Mouse (Mus musculus): ENCODE results near the gene Lrrfip2. TPM values are rescaled to one million over a fixed set of nuclear protein-coding genes. Genes with fewer than 3 reads are reported as not detected.

The Lrrfip2 gene
- polyA plus RNA-seq (2011; ENCODE audit: insufficient read length, low read depth, missing spikeins), result 39.2 and 41.3 TPM in 2 replicates

DNA sequence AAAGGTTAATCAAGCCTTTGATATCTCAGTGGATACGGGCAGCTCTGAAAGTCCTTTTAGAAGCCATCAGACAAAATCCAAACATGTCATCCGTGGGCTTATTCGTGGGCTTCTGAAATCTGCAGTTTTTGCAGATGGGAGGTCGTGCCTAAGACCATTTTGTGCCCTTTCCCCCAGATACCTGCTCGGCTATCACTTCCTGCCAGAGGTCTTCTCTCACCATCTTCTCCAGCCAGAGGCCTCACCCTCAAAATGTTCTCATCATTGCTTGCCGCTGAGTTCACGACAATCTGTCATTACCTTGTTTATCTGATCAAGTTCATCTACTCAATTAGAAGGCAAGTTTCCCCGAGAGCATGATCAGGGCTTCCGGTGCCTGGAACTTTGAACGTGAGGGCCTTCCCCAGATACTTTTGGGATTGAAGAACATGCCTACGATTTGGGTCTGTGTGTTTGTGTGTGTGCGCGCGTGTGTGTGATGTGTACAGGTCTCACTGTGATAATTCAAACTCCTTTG, at the start of gene Lrrfip2:
Gene Lrrfip2 (plus strand): TSS at position 467 of the 517 bp plus-strand sequence.
- Histone ChIP-seq H3K4me3 (ENCODE audit: insufficient read depth, low read length) (peak within 1 kb of the TSS; percentile 70), H3K4me1 (ENCODE audit: control insufficient read depth, insufficient read depth, low read length) (0 out of 2 replicates have a peak, but pooled peaks cover 2% of the 10 kb centered on the region), H3K27ac (ENCODE audit: insufficient read depth, low read length) (peak within 1 kb of the TSS; percentile 93)
- TF ChIP-seq CTCF (IDR thresholded peaks at IDR 0.05; ENCODE audit: borderline replicate concordance, insufficient read depth, low read length) (no peak), POLR2A (IDR thresholded peaks at IDR 0.05; ENCODE audit: low read depth, low read length) (no peak)

DNA sequence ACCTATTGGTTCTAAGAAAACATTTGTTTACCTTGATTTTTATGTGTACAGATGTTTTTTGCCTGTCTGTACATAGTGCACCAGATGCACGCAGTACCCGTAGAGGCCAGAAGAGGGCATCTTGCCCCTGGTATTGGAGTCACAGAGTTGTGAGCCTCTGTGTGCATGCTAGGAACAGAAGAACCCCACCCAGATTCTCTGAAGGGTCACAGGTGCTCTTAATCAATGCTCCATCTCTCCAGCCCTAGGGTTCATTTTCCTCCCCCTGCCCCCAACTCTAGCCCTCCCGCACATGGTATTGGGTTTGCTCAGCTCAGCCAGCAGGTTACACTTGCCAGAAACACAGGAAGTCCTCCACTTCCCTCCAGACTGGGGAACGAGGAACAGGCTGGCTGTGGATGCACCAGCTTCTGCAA, 46.8 kb upstream of the Lrrfip2 start:
- no peak overlapping the region for H3K4me3 ChIP-seq (ENCODE audit: insufficient read depth, low read length)
- H3K27ac ChIP-seq (ENCODE audit: insufficient read depth, low read length), result no peak overlapping the region
- no peaks in the 10 kb centered on the region for H3K4me1 ChIP-seq (ENCODE audit: control insufficient read depth, insufficient read depth, low read length)
- TF ChIP-seq CTCF (IDR thresholded peaks at IDR 0.05; ENCODE audit: borderline replicate concordance, insufficient read depth, low read length), result peak; percentile 25; the same call in 1 of the 2 replicates
- no peak for TF ChIP-seq POLR2A (IDR thresholded peaks at IDR 0.05; ENCODE audit: low read depth, low read length)

GRCm38 (mm10) chr9:111072175-111072574, 45.2 kb upstream of the Lrrfip2 start:
- no peak overlapping the region for H3K4me3 ChIP-seq (ENCODE audit: insufficient read depth, low read length)
- H3K4me1 ChIP-seq (ENCODE audit: control insufficient read depth, insufficient read depth, low read length), result no peaks in the 10 kb centered on the region
- no peak overlapping the region for H3K27ac ChIP-seq (ENCODE audit: insufficient read depth, low read length)
- no peak for TF ChIP-seq CTCF (IDR thresholded peaks at IDR 0.05; ENCODE audit: borderline replicate concordance, insufficient read depth, low read length)
- no peak for TF ChIP-seq POLR2A (IDR thresholded peaks at IDR 0.05; ENCODE audit: low read depth, low read length)

- Histone ChIP-seq H3K4me3 (ENCODE audit: insufficient read depth, low read length) (no peak overlapping the region), H3K27ac (ENCODE audit: insufficient read depth, low read length) (no peak overlapping the region), H3K4me1 (ENCODE audit: control insufficient read depth, insufficient read depth, low read length) (no peaks in the 10 kb centered on the region)
- TF ChIP-seq CTCF (IDR thresholded peaks at IDR 0.05; ENCODE audit: borderline replicate concordance, insufficient read depth, low read length) (no peak), POLR2A (IDR thresholded peaks at IDR 0.05; ENCODE audit: low read depth, low read length) (no peak)
Observed at GRCm38 (mm10) chr9:111072971-111073370, 44.4 kb upstream of the Lrrfip2 start.

DNA sequence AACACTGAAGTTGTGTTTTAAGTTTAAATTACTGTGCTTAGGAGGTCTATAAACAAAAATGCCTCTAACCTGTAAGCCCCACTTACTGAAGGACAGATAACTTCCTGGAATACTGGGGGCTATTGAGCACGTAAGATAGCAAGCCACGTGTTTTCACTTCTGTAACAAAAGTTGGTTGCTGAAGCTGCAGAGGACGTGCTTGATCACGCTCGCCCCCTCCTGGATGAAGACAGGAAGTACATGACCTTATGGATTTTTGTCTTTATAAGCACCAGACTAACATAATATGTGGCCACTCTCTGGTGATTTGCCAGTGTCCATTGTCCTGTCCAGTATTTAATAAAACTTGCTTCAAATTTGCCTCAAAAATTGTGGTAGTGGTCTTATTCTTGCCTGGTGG, 39.6 kb upstream of the Lrrfip2 start:
- H3K27ac ChIP-seq (ENCODE audit: insufficient read depth, low read length), result no peak overlapping the region
- no peak for TF ChIP-seq POLR2A (IDR thresholded peaks at IDR 0.05; ENCODE audit: low read depth, low read length)
- TF ChIP-seq CTCF (IDR thresholded peaks at IDR 0.05; ENCODE audit: borderline replicate concordance, insufficient read depth, low read length), result peak; percentile 41; the same call in 1 of the 2 replicates
- H3K4me1 ChIP-seq (ENCODE audit: control insufficient read depth, insufficient read depth, low read length), result no peaks in the 10 kb centered on the region
- H3K4me3 ChIP-seq (ENCODE audit: insufficient read depth, low read length), result no peak overlapping the region

- no peak for TF ChIP-seq POLR2A (IDR thresholded peaks at IDR 0.05; ENCODE audit: low read depth, low read length)
- no peak for TF ChIP-seq CTCF (IDR thresholded peaks at IDR 0.05; ENCODE audit: borderline replicate concordance, insufficient read depth, low read length)
- no peaks in the 10 kb centered on the region for H3K4me1 ChIP-seq (ENCODE audit: control insufficient read depth, insufficient read depth, low read length)
- H3K4me3 ChIP-seq (ENCODE audit: insufficient read depth, low read length), result no peak overlapping the region
- no peak overlapping the region for H3K27ac ChIP-seq (ENCODE audit: insufficient read depth, low read length)
Observed at GRCm38 (mm10) chr9:111080801-111081200, 36.6 kb upstream of the Lrrfip2 start.

DNA sequence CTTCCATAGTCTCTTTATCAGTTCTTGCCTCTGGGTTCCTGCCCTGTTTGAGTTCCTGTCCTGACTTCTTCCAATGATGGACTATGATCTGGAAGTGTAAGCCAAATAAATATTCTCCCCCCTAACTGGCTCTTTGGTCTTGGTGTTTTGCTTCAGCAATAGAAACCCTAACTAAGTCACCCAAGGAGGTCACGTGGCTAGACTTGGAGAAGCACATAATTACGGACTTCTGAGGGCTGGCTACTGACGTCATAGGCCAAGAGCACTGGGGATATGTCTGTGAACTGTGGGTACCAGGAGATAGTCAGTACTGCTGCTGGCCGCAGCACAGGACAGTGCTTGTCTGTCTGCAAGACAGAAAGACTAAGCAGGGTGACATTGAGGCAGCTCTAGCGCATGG, 35.6 kb upstream of the Lrrfip2 start:
- TF ChIP-seq POLR2A (IDR thresholded peaks at IDR 0.05; ENCODE audit: low read depth, low read length), result no peak
- TF ChIP-seq CTCF (IDR thresholded peaks at IDR 0.05; ENCODE audit: borderline replicate concordance, insufficient read depth, low read length), result no peak
- Histone ChIP-seq H3K4me3 (ENCODE audit: insufficient read depth, low read length) (no peak overlapping the region), H3K4me1 (ENCODE audit: control insufficient read depth, insufficient read depth, low read length) (no peaks in the 10 kb centered on the region), H3K27ac (ENCODE audit: insufficient read depth, low read length) (no peak overlapping the region)

- TF ChIP-seq CTCF (IDR thresholded peaks at IDR 0.05; ENCODE audit: borderline replicate concordance, insufficient read depth, low read length), result no peak
- no peak for TF ChIP-seq POLR2A (IDR thresholded peaks at IDR 0.05; ENCODE audit: low read depth, low read length)
- H3K4me1 ChIP-seq (ENCODE audit: control insufficient read depth, insufficient read depth, low read length), result no peaks in the 10 kb centered on the region
- no peak overlapping the region for H3K27ac ChIP-seq (ENCODE audit: insufficient read depth, low read length)
- H3K4me3 ChIP-seq (ENCODE audit: insufficient read depth, low read length), result no peak overlapping the region
Observed at GRCm38 (mm10) chr9:111085329-111085728, 32.1 kb upstream of the Lrrfip2 start.

DNA sequence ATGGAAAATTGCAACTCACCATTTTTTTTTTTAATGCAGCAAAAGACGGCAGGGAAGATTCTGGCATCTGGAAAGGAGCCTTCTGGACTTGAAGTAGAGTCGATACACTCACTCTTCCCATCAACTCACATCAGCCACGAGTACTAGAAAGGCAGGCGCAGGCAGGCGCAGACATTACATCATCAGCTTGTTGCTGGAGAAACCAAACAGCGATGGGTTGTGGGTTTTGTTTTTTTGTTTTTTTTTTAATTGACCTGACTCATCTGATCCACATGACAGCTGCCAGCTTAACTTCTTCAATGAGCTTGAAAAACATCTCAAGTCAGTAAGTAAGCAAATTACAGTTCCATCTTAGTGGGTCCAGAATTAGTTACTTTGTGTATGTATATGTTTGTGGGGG, 31.3 kb upstream of the Lrrfip2 start:
- no peak overlapping the region for H3K4me3 ChIP-seq (ENCODE audit: insufficient read depth, low read length)
- H3K27ac ChIP-seq (ENCODE audit: insufficient read depth, low read length), result no peak overlapping the region
- TF ChIP-seq POLR2A (IDR thresholded peaks at IDR 0.05; ENCODE audit: low read depth, low read length) (no peak), CTCF (IDR thresholded peaks at IDR 0.05; ENCODE audit: borderline replicate concordance, insufficient read depth, low read length) (no peak)
- no peaks in the 10 kb centered on the region for H3K4me1 ChIP-seq (ENCODE audit: control insufficient read depth, insufficient read depth, low read length)

DNA sequence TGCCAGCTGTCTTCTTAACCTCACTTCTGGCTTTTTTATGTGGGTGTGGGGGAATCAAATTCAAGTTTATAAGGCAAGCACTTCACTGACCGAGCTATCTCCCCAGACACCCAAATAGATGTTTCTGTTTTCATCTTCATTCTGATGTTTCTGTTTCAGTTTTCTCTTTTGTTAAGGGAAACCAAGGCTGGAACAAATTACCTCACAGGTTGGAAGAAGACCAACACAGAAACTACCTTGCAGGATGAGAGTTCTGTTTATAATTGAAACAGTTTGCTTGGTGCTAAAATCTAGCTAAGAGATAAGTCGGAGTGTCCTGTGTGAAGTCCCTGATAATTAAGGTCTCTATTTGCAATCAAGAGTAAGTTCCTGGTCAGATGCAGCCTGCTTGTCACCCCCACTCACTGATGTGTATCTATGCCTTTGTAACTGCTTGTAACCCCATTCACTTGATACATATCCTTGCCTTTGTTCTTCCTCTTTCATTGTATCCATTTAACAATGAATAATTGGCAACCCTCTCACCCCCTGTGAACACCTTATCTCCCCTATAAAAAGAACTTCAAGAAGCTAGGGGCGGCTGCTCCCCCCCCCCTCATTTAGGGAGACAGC, 30.3 kb upstream of the Lrrfip2 start:
- TF ChIP-seq CTCF (IDR thresholded peaks at IDR 0.05; ENCODE audit: borderline replicate concordance, insufficient read depth, low read length) (no peak), POLR2A (IDR thresholded peaks at IDR 0.05; ENCODE audit: low read depth, low read length) (no peak)
- no peaks in the 10 kb centered on the region for H3K4me1 ChIP-seq (ENCODE audit: control insufficient read depth, insufficient read depth, low read length)
- H3K27ac ChIP-seq (ENCODE audit: insufficient read depth, low read length), result no peak overlapping the region

More for the DNA sequence above, 30.3 kb upstream of the Lrrfip2 start:
- no peak overlapping the region for H3K4me3 ChIP-seq (ENCODE audit: insufficient read depth, low read length)

All from embryonic fibroblast, embryonic 13.5 days (primary cell).